Mouse (Mus musculus) liver, embryonic 15.5 days (tissue): Measurements from ENCODE around the gene Tulp2. TPM values are rescaled to one million over a fixed set of nuclear protein-coding genes. Genes with fewer than 3 reads are reported as not detected.

Experiments used
- ATAC-seq: fragments of 200-750 bp; cut with Nextera tagmentation; 2 replicates; pipeline ENCODE4 v1.8.0; 2017; ENCODE audit warnings: moderate number of reproducible peaks, mild to moderate bottlenecking, moderate library complexity; ENCODE audit not compliant: insufficient read depth
- H3K27ac ChIP-seq: fragments of 300-500 bp; sonication (generic); replicated peaks from 2 replicates; pipeline ENCODE4 v1.5.1; 2015; ENCODE audit warnings: mild to moderate bottlenecking, inconsistent platforms
- H3K27me3 ChIP-seq: fragments of 300-500 bp; sonication (generic); 2 replicates; pipeline ENCODE4 v1.6.1; 2015; ENCODE audit warnings: mild to moderate bottlenecking, inconsistent platforms
- H3K36me3 ChIP-seq: fragments of 300-500 bp; sonication (generic); replicated peaks from 2 replicates; pipeline ENCODE4 v1.6.1; 2015; ENCODE audit warnings: moderate library complexity, mild to moderate bottlenecking, inconsistent platforms
- H3K4me1 ChIP-seq: fragments of 300-500 bp; sonication (generic); replicated peaks from 2 replicates; pipeline ENCODE4 v1.6.1; 2015; ENCODE audit warnings: inconsistent platforms
- H3K4me2 ChIP-seq: fragments of 300-500 bp; sonication (generic); 2 replicates; pipeline ENCODE4 v1.6.1; 2015; ENCODE audit warnings: moderate library complexity, mild to moderate bottlenecking, inconsistent platforms
- H3K4me3 ChIP-seq: fragments of 300-500 bp; sonication (generic); replicated peaks from 2 replicates; pipeline ENCODE4 v1.5.1; 2015; ENCODE audit warnings: mild to moderate bottlenecking, inconsistent platforms
- H3K9ac ChIP-seq: fragments of 300-500 bp; sonication (generic); 2 replicates; pipeline ENCODE4 v1.6.1; 2015; ENCODE audit warnings: moderate library complexity, mild to moderate bottlenecking, inconsistent platforms
- H3K9me3 ChIP-seq: fragments of 300-500 bp; sonication (generic); replicated peaks from 2 replicates; pipeline ENCODE4 v1.6.1; 2016; ENCODE audit warnings: inconsistent platforms
- WGBS: fragments of 180-500 bp; shearing (Covaris S2); methylation state at CpG from one replicate; pipeline ENCODE4 v1.1.7; 2015; ENCODE audit warnings: mixed read lengths; ENCODE audit not compliant: insufficient replicate concordance; 5-methylcytosine and 5-hydroxymethylcytosine counted together
- polyA plus RNA-seq: library from polyadenylated mRNA; unstranded; fragments of >200 nt; fragmentation: Nextera tagmentation; extraction: Ambion mirVana; gene quantifications from 2 replicates; pipeline ENCODE4 v1.2.1, GENCODE M21; 2015

Tulp2 gene
- polyA plus RNA-seq, 1 experiment from 2014 or later = 0.58 TPM

DNA sequence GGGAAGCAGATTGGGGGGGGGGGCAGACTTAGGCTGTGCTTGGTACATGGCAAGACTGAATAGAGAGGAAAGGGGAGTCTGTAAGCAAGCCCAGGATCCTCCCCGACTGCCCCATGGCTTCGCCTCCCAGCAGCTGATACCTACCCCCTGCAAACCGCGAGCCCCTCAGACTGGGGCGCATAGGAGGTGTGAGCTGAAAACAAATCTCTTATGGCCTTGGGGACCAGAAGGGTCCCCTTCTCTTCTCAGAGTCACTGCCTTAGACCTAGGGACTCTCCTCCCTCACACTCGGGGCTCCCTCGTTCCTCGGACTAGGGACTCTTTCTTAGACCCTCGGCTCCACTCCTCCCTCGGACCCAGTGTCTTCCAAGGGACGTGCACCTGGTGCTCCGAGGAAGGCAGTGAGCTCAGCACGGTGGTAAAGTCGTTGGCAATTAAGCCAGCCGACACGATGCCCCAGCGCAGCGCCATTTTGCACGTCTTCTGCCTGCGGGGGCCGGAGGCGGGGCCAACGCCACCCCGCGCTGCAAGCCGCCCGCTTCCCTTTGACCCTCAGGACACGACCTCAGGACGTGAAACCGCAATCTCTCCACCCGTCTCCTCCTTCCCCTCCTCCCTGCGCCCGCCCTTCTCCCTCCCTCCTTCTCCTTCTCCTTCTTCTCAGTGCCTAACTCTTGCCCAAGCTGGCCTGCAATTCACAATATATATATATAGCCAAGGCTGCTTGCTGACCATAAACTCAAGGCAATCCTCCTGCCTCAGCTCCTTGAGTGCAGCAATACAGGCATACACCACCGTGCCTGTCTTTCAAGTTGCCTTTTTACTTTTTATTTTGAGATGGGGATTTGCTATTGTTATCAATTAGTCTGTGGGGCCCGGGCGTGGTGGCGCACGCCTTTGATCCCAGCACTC lies 6.9 kb downstream of the Tulp2 start, which contains the start of gene Dhdh:
Gene Dhdh (minus strand): TSS at position 513 of the 912 bp plus-strand sequence.
- Histone ChIP-seq H3K27me3 (no peaks in the 10 kb centered on the region), H3K9ac (peak within 1 kb of the TSS; percentile 56; the same call in 1 of the 2 replicates), H3K4me1 (peaks cover 67% of the 10 kb centered on the region), H3K9me3 (no peaks in the 10 kb centered on the region), H3K4me3 (peak within 1 kb of the TSS; percentile 62), H3K36me3 (peaks cover 16% of the 10 kb centered on the region), H3K27ac (peak within 1 kb of the TSS; percentile 34), H3K4me2 (peak within 1 kb of the TSS; percentile 76)
- ATAC-seq = peak; percentile 59
- WGBS = 5% methylated on average over 38 of the region's 38 CpGs

DNA sequence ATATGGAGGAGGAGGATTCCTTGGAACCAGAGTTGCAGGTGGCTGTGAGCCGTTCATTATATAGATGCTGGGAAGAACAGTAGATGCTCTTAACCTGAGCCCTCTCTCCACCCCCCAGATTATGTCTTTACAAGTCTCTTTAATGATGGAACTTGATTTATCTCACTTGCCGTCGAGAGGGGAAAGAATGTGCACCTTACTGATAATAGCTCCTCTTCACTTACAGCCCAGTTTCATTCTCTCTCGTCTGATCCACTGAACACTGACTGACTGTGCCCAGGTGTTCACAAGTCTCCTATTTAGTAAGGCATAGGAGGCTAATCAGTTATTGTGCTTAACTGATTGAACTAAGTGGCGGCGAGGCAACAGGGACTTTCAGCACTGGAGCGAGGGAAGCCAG lies 7.9 kb downstream of the Tulp2 start:
- Histone ChIP-seq H3K4me2 (peak overlapping the region; percentile 76), H3K9me3 (no peaks in the 10 kb centered on the region), H3K36me3 (peaks cover 26% of the 10 kb centered on the region), H3K27me3 (no peaks in the 10 kb centered on the region), H3K27ac (no peak overlapping the region), H3K4me1 (peaks cover 70% of the 10 kb centered on the region), H3K4me3 (no peak overlapping the region), H3K9ac (no peak overlapping the region)
- ATAC-seq = peak; percentile 44
- 27% methylated on average over 7 of the region's 7 CpGs for WGBS

DNA sequence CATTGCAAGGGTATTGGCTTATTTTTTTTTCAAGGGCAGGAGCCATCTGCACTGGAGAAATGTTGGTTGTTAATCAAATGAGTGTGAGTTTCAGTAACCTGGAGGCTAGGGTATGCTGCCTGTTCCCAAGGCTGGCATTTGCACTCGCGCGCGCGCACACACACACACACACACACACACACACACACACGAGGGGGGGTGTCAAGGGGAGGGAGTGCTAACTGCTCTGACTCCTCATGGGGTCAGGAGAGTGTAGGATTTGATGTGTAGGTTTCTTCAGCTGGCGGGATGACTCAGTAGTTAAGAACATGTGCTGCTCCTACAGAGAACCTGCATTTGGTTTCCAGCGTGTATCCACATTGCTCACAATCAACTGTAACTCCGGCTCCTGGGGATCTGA lies 9.1 kb downstream of the Tulp2 start:
- peaks cover 70% of the 10 kb centered on the region for H3K4me1 ChIP-seq
- 0 out of 2 replicates have a peak overlapping the region, but pooled peaks have one; percentile 8 for H3K9ac ChIP-seq
- H3K4me3 ChIP-seq = no peak overlapping the region
- ATAC-seq = no peak
- no peaks in the 10 kb centered on the region for H3K9me3 ChIP-seq
- peaks cover 39% of the 10 kb centered on the region for H3K36me3 ChIP-seq
- H3K27me3 ChIP-seq = no peaks in the 10 kb centered on the region
- H3K4me2 ChIP-seq = peak overlapping the region; percentile 46
- peak overlapping the region; percentile 76 for H3K27ac ChIP-seq
- WGBS = 56% methylated on average over 9 of the region's 9 CpGs

- peaks cover 43% of the 10 kb centered on the region for H3K36me3 ChIP-seq
- H3K9ac ChIP-seq = peak overlapping the region; percentile 21; the same call in 1 of the 2 replicates
- no peaks in the 10 kb centered on the region for H3K9me3 ChIP-seq
- ATAC-seq = peak; percentile 51; the same call in 1 of the 2 replicates
- H3K27ac ChIP-seq = peak overlapping the region; percentile 76
- 11% methylated on average over 3 of the region's 3 CpGs for WGBS
- H3K4me3 ChIP-seq = no peak overlapping the region
- no peaks in the 10 kb centered on the region for H3K27me3 ChIP-seq
- peaks cover 66% of the 10 kb centered on the region for H3K4me1 ChIP-seq
- peak overlapping the region; percentile 46 for H3K4me2 ChIP-seq
Observed at GRCm38 (mm10) chr7:45491264-45491663, 9.6 kb downstream of the Tulp2 start.

- Histone ChIP-seq H3K4me2 (no peak overlapping the region), H3K9ac (no peak overlapping the region), H3K9me3 (no peaks in the 10 kb centered on the region), H3K27me3 (no peaks in the 10 kb centered on the region), H3K36me3 (peaks cover 54% of the 10 kb centered on the region), H3K27ac (no peak overlapping the region), H3K4me3 (no peak overlapping the region), H3K4me1 (peaks cover 56% of the 10 kb centered on the region)
- WGBS = 88% methylated on average over 8 of the region's 8 CpGs
- no peak for ATAC-seq
Observed at GRCm38 (mm10) chr7:45492225-45492844, 10.7 kb downstream of the Tulp2 start.

GRCm38 (mm10) chr7:45492951-45493350 lies 11.3 kb downstream of the Tulp2 start:
- Histone ChIP-seq H3K4me3 (no peak overlapping the region), H3K36me3 (peaks cover 60% of the 10 kb centered on the region), H3K9me3 (no peaks in the 10 kb centered on the region), H3K4me2 (no peak overlapping the region), H3K27me3 (no peaks in the 10 kb centered on the region), H3K4me1 (peaks cover 50% of the 10 kb centered on the region), H3K27ac (no peak overlapping the region), H3K9ac (no peak overlapping the region)
- ATAC-seq = no peak
- WGBS = 92% methylated on average over 5 of the region's 5 CpGs

GRCm38 (mm10) chr7:45494548-45494947 lies 12.9 kb downstream of the Tulp2 start:
- Histone ChIP-seq H3K9ac (no peak overlapping the region), H3K36me3 (peaks cover 76% of the 10 kb centered on the region), H3K4me1 (peaks cover 34% of the 10 kb centered on the region), H3K4me3 (no peak overlapping the region), H3K27me3 (no peaks in the 10 kb centered on the region), H3K9me3 (no peaks in the 10 kb centered on the region), H3K4me2 (no peak overlapping the region), H3K27ac (no peak overlapping the region)
- no peak for ATAC-seq
- WGBS = 82% methylated on average over 9 of the region's 9 CpGs

DNA sequence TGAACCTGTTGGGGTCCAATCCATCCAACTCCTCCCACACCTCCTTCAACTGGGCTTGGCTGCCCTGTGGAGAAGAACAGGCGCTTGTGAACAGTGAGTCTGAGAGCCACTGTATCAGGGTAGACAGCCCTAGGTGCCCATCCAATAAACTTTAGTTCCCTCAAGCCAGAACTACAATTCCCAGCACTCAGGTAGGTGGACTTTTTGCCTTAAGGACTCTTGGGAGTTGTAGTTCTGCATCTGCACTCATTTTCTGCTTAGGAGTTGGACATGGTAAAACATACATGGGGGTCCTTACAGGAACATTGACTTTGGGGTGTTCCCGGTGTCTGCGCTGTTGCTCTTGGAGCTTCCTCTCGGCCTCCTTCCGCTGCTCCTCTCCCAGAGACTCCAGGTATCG lies 16.8 kb downstream of the Tulp2 start:
- Histone ChIP-seq H3K9ac (no peak overlapping the region), H3K4me2 (no peak overlapping the region), H3K4me1 (peaks cover 10% of the 10 kb centered on the region), H3K27ac (no peak overlapping the region), H3K27me3 (no peaks in the 10 kb centered on the region), H3K9me3 (no peaks in the 10 kb centered on the region), H3K4me3 (no peak overlapping the region), H3K36me3 (peaks cover 97% of the 10 kb centered on the region)
- ATAC-seq = no peak
- WGBS = 91% methylated on average over 6 of the region's 6 CpGs

- Histone ChIP-seq H3K27me3 (no peaks in the 10 kb centered on the region), H3K9ac (peak overlapping the region; percentile 61), H3K4me3 (peak overlapping the region; percentile 94), H3K4me2 (peak overlapping the region; percentile 93), H3K4me1 (peaks cover 60% of the 10 kb centered on the region), H3K36me3 (peaks cover 52% of the 10 kb centered on the region), H3K27ac (peak overlapping the region; percentile 94), H3K9me3 (no peaks in the 10 kb centered on the region)
- 75% methylated on average over 6 of the region's 6 CpGs for WGBS
- no peak for ATAC-seq
Observed at GRCm38 (mm10) chr7:45507583-45507982, 25.9 kb downstream of the Tulp2 start.

DNA sequence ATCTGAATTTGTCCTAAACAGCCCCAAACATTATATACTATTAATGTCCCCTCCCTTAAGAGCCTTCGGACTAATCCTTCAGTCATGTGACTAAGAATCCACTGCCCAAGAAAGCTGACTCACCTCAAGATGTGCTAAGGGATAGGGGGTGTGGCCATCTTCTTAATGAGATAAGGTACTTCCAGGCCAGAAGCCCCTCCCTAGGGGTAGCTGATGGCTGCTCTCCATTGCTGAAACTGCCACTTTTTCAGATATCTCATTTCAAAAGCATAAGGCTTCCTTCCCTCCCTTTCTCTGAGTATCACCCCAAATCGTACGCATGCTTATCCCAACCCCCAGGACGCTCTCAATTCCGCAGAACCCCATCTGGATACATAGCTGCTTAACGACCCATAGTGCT lies 26.9 kb downstream of the Tulp2 start:
- Histone ChIP-seq H3K27ac (peak overlapping the region; percentile 94), H3K9me3 (no peaks in the 10 kb centered on the region), H3K36me3 (peaks cover 44% of the 10 kb centered on the region), H3K4me1 (peaks cover 53% of the 10 kb centered on the region), H3K4me3 (peak overlapping the region; percentile 94), H3K4me2 (peak overlapping the region; percentile 93), H3K27me3 (no peaks in the 10 kb centered on the region), H3K9ac (peak overlapping the region; percentile 99)
- WGBS = 11% methylated on average over 6 of the region's 6 CpGs
- ATAC-seq = peak; percentile 76
